Mouse (Mus musculus) megakaryocyte, adult 5-6 weeks (primary cell): Measurements from ENCODE around the gene Abhd17a. TPM values are rescaled to one million over a fixed set of nuclear protein-coding genes. Genes with fewer than 3 reads are reported as not detected.
A peak's percentile ranks its signal among the peaks of the same experiment; 100 is the strongest.

Experiments
- ATAC-seq: 2 replicates; pipeline ENCODE4 v1.8.0; 2016; ENCODE audit warnings: mild to moderate bottlenecking, inconsistent platforms; ENCODE audit not compliant: poor library complexity, severe bottlenecking
- total RNA-seq, 2 experiments: library from RNA; stranded (forward) in 1 of 2; stranded (reverse) in 1 of 2; fragments of 153-499, 151-499 nt in 1 of 2; fragments of 221-1000, 200-1000 nt in 1 of 2; gene quantifications; 2 replicates each; pipeline versions ENCODE4 v1.2.3 to v1.2.4; 2015 to 2017

Gene Abhd17a
- total RNA-seq, 2 experiments from 2014 or later: 31.6 to 82.1 TPM

GRCm38 (mm10) chr10:80578131-80578750 is 11.9 kb downstream of the Abhd17a start:
- ATAC-seq: peak; percentile 66

- peak; percentile 83 for ATAC-seq
Measured at GRCm38 (mm10) chr10:80577195-80578130, 12.7 kb downstream of the Abhd17a start, which contains the start of gene Klf16. Gene Klf16, minus strand, starts transcription at chr10:80577321.

GRCm38 (mm10) chr10:80576351-80577194 is 13.6 kb downstream of the Abhd17a start:
- no peak for ATAC-seq

GRCm38 (mm10) chr10:80575925-80576324 is 14.2 kb downstream of the Abhd17a start:
- ATAC-seq: no peak

GRCm38 (mm10) chr10:80574896-80575295 is 15.2 kb downstream of the Abhd17a start:
- ATAC-seq: no peak

- ATAC-seq: no peak
Measured at GRCm38 (mm10) chr10:80573944-80574343, 16.2 kb downstream of the Abhd17a start.

GRCm38 (mm10) chr10:80572477-80572876 is 17.7 kb downstream of the Abhd17a start:
- no peak for ATAC-seq

GRCm38 (mm10) chr10:80570871-80571836 is 19.0 kb downstream of the Abhd17a start:
- ATAC-seq: peak; percentile 27

GRCm38 (mm10) chr10:80570419-80570818 is 19.7 kb downstream of the Abhd17a start:
- no peak for ATAC-seq

GRCm38 (mm10) chr10:80569664-80570066 is 20.5 kb downstream of the Abhd17a start:
- ATAC-seq: peak; percentile 87

- no peak for ATAC-seq
Measured at GRCm38 (mm10) chr10:80568876-80569275, 21.3 kb downstream of the Abhd17a start.

GRCm38 (mm10) chr10:80566375-80567092 is 23.6 kb downstream of the Abhd17a start:
- peak; percentile 67 for ATAC-seq

GRCm38 (mm10) chr10:80561116-80561944 is 28.8 kb downstream of the Abhd17a start, which contains the start of gene Rexo1:
Gene Rexo1, minus strand, starts transcription at chr10:80561560.
- peak; percentile 87 for ATAC-seq

- ATAC-seq: no peak
Measured at GRCm38 (mm10) chr10:80560621-80561020, 29.5 kb downstream of the Abhd17a start.

- ATAC-seq: no peak
Measured at GRCm38 (mm10) chr10:80559431-80559830, 30.7 kb downstream of the Abhd17a start.

GRCm38 (mm10) chr10:80557346-80557965 is 32.7 kb downstream of the Abhd17a start:
- no peak for ATAC-seq

GRCm38 (mm10) chr10:80553997-80554396 is 36.1 kb downstream of the Abhd17a start:
- ATAC-seq: no peak

GRCm38 (mm10) chr10:80553575-80553974 is 36.6 kb downstream of the Abhd17a start:
- no peak for ATAC-seq
